Mouse (Mus musculus) heart, adult 9 months (tissue): Measurements from ENCODE around the gene Usp37.
A peak's percentile ranks its signal among the peaks of the same experiment; 100 is the strongest.

Experiments used
- DNase-seq, 2 experiments: peaks; one replicate each; pipeline ENCODE4 v3.0.0; 2022; ENCODE audit warnings: low spot score in 2 of 2

The Usp37 gene

DNA sequence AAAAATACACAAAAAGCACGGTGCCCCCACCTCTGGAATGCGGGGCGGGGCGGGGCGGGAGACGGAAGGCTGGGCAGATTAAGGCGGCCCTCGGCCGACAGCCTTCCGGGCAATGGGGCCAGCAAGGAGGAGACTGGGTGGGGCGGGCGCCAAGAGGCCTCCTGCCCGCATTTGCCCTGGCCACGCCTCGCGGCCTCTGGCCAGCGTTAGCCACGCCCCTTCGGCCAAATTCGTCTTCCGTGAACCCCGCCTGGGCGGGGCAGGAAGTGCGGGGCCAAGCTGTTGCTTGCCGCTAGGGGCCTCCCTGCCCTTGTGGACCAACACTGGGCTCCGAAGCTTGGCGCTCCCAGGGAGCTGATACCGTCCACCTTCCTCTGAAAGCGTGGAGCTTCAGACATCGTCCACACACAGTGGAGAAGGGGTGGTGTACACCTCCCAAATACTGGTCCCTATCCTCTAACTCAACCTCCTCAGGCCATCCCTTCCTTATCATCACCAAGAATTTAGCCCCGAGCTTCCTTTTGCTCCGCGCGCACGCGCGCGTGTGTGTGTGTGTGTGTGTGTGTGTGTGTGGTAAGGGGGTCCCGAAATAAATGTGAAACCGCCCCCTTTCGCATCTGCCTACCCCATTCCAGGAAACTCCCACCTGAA lies 146.7 kb downstream of the Usp37 start:
- peak; percentile 98 to 99 for DNase-seq

DNA sequence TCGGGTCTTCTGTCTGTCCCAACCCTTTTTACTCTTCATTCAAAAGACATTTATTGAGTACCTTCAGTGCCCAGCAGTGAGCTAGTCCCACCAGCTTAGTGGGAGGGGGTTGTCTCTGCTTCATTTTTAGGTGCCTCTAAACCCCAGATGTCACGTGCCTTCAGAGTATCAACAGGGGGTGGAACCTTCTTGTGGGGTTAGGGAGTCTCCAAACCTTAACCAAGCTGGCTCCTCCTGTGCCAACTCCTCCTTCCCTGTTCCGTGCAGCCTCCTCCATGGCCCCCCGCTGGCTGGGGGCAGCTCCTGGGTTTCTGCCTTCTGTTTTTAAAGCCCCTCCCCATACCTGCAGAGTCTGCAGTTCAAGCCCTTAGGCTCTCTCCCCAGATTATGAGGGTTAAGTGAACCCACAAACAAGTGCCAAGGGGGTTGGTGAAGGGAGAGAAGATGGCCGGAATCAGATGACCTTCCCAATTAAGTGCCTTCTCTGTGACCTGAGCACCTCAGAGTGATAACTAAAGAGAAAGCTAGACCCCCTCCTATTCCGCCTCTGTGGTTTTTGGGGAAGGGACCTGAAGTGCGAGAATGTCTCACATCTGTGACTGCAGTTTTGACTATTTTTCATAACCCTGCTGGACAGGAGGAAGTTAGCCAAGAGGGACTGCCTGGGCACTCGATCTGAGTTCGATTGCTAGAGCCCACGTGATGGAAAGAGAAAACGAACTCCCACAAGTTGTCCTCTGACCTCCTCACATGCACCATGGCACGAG lies 147.4 kb downstream of the Usp37 start:
- peak; percentile 64 to 67 for DNase-seq

DNA sequence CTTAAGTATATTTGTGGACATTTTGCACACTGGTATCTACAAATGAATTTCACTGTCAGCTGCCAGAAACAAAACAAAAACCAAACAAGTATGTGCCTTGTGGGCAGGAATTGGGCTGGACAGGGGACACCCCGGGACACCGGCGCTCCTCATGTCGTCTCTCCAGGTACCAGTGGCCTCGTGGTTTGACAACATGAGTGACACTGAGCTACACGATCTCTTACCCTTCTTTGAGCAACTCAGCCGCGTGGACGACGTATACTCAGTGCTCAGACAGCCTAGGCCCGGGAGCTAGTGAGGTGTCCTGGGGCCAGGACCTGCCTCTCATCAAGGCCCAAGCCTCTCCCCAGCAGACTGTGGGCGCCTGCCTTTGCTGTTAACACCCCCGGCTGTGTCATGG lies 148.8 kb downstream of the Usp37 start:
- DNase-seq = no peak

DNA sequence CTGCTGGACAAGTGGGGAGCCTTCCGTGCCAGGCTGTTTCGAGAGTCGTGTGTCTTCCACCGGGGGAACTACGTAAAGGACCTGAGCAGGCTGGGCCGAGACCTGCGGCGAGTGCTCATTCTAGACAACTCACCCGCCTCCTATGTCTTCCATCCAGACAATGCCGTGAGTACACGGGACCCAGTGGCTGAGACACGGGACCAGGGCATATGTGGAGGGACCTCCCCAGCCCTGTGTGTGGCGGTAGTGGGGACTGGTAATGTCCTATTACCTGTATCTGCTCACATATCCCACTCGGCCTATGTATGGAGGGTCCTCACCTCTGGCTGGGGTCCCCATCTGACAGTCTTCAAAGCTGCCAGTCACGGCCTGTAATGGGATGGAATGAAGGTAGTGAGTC lies 149.2 kb downstream of the Usp37 start:
- no peak for DNase-seq

DNA sequence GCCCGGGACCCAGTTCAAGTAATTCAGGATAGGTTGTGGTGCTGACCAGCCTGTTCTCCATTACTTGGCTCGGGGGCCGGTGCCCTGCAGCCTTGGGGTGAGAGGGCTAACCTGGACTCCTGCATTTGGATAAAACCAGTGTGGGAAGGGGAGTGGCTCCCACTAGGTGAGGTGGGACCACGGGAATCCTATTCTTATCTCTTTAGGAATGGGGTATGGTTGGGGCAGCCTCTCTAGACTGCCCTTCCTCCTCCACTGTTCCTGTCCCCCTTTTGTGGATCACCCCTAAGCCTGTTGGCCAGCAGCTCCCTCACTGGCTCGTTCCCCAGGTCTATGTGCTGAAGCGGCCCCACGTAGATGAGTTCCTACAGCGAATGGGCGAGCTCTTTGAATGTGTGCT lies 149.8 kb downstream of the Usp37 start:
- no peak for DNase-seq

DNA sequence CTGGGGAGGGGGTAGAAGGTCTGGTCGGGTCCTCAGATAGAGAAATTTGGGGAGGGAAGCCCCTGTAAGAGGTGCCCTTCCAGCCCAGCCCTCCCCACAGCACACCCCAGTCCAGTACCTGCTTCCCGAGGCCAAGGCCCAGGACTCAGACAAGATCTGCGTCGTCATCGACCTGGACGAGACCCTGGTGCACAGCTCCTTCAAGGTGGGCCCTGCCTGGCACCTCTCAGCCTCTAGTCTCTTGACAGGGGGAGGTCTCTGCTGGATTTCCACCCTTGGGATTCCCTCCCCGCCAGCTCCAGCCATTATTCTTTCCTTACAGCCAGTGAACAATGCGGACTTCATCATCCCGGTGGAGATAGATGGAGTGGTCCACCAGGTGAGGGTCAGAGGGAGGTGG lies 150.4 kb downstream of the Usp37 start:
- no peak for DNase-seq

DNA sequence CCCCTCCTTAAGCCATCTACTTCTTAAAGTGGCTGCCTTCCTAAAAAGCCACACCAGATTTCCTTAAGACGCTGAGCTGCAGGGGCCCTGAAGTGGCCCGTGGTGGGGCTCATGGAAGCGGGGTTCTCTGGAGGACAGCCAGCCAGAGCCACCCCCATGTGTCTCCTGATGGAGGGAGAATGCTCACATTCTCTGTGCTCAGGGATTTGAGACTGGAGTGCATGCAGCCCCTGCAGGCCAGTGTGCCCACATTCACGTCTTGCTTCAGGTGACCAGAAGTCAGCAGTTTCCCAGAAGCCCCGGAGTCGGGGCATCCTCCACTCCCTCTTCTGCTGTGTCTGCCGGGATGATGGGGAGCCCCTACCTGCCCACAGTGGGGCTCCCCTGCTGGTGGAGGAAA lies 151.1 kb downstream of the Usp37 start:
- no peak for DNase-seq

DNA sequence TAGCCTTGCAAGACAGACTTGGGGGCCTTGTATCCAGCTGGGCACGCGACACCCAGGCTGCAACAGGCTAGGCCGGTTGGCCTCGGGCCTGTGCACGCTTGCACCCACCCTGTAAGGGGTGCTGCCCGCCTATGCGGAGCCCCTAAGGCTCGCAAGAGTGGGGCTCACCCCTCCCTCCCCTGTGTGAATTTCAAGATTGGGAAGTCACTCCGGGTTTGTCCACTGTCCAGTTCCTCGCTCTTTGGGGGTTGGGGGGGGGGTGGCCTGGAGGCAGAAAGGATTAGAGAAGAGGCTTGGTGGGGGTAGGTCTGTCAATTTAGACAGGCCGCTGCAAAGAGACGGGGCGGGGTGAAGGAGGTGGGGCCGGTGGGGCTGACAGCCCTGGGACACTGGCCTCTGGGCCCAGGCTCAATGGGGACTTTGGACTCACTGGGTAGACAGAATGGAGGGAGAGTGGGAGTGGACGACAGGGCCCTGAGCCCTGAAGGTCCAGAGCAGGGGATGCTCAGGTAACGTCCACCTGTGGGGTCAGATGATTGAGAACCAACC lies 151.6 kb downstream of the Usp37 start:
- no peak for DNase-seq

DNA sequence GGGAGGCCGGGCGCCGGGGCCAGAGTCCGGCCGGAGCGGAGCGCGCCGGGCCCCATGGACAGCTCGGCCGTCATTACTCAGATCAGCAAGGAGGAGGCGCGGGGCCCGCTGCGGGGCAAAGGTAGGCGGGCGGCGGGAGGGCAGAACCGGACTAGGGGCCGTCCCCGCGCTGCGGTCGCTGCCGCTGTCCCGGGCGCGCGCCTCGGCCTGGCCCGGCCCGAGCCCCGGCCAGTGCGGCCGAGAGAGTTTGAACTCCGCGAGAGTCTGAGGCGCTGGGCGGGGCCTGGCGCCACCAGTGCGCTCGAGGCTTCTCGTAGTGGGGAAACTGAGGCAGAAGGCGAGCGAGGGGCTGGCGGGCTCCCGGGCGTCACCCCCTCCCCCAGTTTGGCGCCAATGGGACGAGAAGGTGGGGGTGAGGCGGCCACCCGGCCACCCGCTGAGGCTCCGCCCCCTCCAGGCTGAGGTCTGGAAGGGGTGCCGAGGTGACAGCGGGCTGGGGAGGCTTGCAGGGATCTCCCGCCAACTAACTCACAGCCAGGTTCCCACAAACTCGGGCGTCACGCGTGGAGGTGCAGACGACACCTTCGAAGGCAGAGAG lies 152.1 kb downstream of the Usp37 start:
- DNase-seq = peak; percentile 85

DNA sequence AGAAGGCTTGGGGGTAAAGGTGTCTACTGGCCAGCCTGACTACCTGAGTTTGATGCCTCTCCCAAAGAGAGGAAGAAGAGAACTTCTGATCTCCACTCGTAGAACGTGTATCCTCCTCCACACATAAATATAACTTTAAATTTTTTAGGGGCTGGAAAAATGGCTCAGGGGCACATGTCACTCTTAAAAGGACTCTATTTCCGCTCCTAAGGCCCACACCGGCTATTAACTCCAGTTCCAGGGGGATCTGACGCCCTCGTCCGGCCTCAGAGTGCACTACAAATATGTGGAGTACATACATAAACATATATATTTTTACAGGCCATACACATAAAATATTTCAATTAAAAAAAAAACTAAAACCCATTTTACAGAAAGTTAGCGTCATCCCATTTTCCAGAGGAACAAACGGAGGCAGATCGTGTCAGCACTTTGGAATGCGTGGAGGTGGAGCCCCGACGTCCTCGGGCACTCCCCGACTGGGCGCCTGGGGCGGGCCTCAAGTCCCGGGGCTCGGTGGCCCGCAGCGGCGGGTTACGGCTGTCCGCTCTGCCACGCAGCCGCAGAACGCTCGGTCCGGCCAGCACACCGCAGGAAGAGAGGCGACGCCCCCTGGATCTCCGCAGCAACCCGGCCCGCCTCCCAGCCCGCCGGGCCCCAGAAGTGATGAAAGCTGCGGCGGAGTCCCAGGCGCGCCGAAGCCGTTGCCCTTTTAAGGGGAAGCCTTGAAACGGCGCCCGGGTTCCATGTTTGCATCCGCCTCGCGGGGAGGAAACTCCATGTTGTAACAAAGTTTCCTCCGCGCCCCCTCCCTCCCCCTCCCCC lies 152.9 kb downstream of the Usp37 start, which contains the start of gene Ctdsp1:
TSS of gene Ctdsp1 (plus strand) at position 586 of the 825 bp plus-strand sequence.
- DNase-seq = peak; percentile 99

DNA sequence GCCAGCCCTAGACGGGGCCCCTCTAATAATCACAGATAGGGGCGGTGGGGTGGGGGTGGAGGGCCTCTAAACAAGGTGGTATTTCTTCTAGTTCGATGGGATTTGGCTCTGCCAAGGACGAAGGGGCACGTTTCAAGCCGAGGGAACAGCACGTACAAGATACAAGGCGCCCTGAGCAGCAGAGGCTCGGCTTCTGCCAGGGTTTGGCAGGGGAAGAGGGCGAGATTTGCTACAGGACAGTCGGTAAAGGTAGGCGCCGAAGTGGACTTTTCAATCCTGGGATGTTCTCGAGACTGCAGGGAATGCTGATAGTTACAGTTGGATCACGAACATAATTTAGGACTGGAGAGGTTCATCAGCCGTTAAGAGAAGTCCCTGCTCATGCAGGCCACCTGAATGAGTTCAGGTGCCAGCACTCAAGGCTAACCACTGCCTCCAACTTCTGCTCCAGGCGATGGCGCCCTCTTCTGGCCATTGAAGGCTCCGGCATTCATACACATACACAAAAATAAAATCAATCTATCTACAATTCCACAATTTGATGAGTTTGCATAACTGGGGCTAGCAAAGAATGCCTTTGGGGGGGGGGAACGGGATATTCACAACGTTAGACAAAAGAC lies 153.7 kb downstream of the Usp37 start:
- peak; percentile 53 to 72 for DNase-seq

DNA sequence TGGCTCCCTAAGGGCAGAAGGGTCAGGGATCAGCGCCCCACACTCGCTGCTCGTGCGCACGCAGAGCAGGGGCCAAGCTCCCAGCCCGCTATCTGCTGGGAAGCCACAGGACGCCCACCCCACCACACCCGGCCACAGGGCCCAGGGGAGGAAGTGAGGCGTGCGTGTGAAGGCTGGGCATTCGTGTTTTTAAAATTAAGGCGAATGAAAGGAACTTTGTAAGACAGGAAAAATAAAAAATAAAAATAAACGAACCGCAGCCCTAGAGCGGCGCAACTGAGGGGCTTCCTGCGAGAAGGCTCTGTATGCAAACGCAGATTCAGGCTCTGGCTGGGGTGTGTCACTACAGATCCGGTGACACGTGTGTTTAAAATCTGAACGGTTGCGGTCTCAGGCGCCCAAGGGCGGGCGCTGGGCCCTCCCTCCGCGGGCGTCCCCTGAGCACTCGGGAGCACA lies 154.2 kb downstream of the Usp37 start:
- DNase-seq = peak; percentile 54 to 65

DNA sequence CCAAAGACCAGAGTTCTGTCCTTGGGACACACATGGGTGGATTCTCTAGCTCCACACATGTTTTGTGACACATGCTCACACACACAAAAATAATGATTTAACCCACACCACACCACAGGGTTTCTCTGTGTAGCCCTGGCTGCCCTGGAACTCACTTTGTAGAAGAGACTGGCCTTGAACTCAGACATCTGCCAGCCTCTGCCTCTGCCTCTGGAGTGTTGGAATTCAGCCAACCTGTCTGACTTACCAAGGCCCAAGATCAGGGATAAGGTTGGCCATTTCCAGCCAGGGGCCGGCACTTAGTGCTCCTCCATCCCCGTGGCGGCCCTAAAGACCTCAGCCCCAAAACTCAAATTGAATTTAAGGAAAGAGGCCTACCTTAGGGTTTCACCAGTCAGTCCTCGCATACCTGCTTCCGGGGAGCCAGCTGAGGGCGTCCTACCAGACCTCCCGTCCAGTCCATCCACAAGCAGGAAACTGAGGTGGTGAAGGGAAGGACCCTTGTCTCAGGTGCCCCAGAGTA lies 155.6 kb downstream of the Usp37 start:
- DNase-seq = no peak

DNA sequence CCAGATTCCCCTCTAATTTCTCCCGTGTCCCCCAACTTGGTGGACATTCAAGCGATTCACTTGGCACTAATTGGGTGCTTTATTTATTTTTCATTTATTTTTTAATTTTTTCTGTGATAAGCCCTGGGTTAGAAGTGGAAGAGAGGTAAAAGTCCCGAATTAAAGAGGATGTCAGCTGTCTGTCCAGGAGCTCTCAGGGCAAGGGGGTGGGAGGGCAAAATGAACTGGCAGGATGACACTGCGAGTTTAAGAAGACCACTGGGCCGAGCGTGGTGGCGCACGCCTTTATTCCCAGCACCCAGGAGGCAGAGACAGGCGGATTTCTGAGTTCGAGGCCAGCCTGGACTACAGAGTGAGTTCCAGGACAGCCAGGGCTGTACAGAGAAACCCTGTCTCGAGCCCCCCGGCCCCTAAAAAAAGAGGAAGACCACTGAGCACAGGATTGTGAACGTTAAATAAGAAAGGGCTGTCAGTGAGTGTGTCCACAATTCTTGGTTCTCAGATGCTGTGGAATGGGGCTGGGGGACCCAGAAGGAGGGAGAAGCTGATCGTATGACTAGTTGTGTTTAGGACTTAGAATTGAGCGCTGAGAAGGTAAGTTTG lies 156.6 kb downstream of the Usp37 start:
- DNase-seq = no peak

DNA sequence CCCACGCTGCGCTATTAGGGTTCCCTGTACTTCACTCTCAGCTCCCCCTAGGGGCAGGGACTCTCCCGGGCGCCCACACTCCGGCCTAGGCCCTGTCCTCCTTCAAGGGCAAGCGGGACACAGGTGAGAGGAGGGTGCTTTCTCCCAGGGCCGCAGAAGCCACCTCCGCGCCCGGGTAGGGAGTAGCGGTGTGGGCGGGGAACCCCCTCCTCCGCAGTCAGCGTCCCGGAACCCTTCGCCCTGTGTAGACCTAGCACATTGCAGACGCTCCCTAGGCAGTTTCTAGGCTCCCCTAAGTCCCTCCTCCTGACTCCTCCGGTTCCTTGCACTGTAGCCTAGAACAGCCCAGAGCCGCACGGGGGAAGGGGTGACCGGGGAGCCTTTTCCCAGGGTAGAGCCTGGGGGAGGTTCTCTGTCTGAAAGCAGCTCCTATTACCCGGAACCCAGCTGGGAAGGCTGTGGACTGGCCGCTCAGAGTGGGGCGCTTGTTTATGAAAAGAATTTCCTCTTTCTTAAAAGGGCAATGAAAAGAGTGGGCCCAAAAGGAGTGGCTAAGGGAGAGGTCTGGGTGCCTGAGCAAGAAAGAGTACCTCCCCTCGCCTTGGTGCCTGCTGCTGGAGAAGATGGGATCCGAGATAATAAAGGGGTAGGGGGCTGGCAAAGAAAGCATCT lies 157.2 kb downstream of the Usp37 start:
- peak; percentile 97 for DNase-seq

DNA sequence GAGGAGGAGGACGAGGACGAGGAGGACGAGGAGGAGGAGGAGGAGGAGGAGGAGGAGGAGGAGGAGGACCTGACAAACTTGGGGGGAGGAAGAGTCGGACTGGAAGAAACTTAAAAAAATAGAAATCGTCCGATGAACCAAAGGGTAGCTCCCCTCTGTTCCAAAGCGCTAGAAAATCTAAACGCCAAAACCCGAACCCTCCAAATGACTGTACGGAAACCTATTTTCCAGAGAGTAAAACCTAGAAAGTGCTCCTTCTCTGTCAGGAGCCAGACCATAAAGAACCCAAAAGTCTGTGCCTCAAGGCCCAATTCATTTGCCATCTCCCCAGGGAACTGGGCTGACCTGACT lies 157.7 kb downstream of the Usp37 start:
- no peak for DNase-seq

DNA sequence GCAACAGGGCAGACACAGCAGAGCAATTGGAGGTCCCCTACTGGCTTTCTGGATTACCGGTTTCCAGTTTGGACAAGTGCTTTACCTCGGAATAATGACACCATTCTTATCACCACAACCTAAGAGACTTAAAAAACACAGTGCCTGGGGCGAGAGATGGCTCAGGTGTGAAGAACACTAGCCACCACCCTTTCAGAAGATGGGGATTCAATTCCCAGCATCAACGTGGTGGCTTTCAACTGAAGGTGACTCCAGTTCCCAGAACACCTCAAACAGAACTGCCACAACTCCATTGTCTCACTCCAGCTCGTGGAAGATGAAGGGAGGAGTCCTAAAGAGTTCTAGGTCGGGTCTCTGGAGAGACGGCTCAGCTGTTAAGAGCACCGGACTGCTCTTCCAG lies 158.6 kb downstream of the Usp37 start:
- no peak for DNase-seq
